Mouse (Mus musculus) lung, postnatal 10 days (tissue): Measurements from ENCODE around the gene Xylt2.
"Not testable (repeated sequence)": the region's sequence is repeated elsewhere in the genome, so short reads cannot be mapped to it uniquely, and the experiment has no call there.

Source experiments
- DNase-seq: peaks from one replicate; pipeline ENCODE4 v3.0.0; 2021

The Xylt2 gene

DNA sequence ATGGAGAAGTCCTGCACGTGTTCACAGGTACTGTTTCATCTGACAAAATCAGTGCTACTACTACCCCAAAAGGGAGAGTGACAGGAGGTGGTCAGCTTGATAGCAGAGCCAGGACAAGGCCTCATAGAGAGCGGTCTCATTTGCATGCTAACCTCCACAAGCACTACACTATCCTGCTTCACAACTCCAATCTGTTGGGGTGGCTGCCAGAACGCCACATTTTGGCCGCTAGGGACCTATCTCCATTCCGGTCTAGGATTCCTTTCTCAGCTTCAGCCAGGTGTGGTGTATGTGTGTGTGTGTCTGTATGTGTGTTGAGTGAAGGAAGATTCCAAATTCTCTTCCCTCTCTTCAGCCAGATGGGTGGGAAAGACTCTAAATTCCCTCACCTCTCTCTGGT is 1.9 kb downstream of the Xylt2 start:
- DNase-seq: no peak

DNA sequence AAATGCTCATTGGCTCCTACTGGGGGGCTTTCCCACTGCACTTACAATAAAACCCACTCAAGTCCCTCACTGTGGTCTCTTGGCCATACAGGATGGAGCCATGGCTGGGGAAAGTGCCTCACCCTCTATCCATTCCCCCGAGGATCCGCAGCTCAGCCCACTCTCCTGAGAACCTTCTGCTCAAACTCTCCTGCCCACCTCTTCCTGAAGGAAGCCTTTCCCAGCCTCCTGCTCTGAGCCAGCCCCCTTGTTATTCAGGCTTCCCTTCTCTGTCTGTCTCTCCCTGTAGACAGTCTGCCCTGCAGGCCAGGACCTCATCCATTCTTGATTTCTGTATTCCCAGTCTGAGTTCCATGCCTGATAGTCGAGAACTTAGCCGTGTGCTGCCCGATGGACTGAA is 2.3 kb downstream of the Xylt2 start:
- DNase-seq: no peak

DNA sequence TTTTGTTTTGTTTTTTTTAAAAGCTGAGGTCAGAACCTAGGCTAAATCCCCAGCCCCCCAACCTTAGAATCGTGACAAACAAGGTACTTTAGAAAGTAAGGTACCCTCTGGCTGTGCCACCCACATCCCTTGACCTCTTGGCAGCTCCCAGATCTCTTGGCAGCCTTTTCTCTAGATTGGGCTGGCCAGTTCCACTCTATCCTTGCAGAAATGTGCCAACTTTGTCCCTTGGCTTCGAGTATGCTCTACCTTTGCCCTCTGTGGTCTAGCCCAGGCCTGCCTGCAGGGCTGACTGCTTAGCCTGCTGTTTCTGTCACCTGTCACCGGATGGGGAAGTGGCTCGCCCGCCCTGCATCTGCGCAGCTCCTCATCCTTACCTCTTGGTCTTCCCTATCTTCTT is 12.0 kb downstream of the Xylt2 start:
- DNase-seq: no peak

DNA sequence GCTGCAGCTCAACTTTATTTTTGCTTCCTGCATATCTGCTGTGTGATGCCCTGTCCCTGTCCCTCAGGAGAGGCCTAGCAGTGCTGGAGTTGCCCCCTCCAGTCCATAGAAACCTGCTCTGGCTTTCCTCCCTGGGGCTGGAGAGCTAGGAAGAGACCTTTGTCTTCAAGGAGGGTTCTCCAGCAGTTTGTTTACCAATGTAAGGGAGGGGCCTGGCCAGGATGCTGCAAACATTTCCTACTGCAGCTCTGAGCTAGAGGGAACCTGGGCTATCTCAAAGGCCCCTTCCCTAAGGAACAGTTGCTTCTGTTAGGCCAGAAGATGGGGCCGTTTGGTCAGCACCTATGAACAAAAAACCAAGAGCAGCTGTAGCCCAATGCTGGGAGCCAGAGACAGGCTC is 16.0 kb downstream of the Xylt2 start:
- DNase-seq: peak; percentile 51

DNA sequence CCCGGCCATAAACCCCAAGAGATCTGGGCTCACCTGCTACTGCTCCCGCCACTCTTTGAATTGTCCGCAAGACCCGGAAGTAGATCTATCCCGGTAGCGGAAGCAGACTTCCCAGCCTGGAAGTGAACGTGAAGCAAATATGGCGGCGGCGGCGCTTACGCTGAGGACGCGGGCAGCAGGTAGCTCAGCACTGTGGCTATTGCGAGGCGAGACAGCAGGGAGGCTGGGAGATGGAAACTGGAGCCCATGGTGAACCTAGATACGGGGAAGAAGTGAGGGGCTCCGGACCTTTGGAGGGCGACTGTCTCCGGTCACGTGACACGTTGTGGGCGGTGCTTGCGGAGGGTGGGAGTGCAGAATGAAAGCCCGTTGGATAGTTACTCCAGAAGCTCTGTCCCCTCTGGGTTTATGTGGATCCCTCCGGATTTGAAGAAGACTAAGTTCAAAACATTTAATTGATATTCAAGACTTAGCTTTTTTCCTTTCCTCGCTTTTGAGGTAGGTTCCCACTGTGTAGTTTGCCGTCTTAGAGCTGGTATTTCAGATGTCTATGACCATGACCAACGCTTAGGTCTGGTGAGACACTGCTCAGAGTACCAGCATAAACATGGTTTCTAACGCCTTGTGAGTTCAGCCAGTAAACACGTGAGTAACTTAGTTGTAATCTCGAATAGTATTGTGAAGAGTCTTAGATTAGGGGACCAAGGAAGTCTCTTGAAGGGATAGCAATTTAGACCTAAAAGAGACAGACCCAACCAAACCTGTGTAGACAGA is 23.5 kb downstream of the Xylt2 start, which contains the start of the genes Mrpl27 and Eme1:
Gene Mrpl27, plus strand, starts transcription at position 105 of the 774 bp plus-strand sequence.
Gene Eme1, minus strand, starts transcription at position 302 of the 774 bp plus-strand sequence.
- peak; percentile 90 for DNase-seq

DNA sequence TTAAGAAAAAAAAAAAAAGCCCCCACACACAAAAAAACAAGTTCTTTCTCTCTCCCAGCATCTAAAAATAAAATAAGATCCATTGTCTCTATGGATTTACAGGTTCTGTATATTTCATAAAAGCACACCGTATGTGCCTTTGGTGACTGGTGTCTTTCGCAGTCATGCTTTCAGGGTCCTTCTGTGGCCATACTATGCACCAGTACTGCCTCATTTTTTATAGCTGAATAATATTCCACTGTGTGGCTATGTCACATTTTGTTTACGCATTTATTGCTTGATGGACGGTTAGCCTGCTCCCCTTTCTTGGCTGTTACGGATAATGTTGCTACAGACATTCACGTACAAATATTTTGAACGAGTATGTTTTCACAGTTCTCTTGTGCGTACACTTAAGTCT is 24.3 kb downstream of the Xylt2 start:
- DNase-seq: no peak

DNA sequence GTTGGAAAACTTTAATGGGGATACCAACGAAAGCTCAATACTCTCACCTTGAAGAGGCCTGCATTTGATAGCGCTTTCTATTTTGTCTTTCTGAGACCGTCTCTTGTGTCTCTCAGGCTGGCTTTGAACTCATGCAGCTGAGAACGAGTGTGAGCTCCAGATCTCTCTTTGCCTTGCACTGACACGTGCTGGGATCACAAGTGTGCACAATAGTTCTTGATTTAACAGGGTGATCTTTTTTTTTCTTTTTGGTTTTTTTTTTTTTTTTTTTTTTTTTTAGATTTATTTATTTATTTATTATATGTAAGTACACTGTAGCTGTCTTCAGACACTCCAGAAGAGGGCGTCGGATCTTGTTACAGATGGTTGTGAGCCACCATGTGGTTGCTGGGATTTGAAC is 26.1 kb downstream of the Xylt2 start:
- not testable (repeated sequence) for DNase-seq

DNA sequence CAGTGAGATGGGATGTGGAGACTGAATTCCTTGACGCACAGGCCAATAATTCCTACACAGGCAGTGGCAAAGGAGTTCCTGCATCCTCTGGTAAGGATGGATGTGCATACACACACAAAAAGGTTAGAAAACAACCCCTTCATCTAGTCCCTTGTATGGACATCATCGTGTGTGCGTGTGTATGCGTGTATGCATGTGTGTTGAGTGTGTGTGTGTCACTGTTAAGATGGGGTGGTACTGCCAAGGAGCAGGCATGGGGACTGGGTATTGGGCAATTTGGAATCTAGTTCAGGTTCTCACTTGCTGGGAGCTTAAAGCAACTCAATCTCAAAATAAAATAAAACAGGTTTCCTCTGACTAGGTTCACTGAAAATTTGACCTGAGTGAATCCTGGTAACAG is 30.9 kb downstream of the Xylt2 start:
- no peak for DNase-seq

DNA sequence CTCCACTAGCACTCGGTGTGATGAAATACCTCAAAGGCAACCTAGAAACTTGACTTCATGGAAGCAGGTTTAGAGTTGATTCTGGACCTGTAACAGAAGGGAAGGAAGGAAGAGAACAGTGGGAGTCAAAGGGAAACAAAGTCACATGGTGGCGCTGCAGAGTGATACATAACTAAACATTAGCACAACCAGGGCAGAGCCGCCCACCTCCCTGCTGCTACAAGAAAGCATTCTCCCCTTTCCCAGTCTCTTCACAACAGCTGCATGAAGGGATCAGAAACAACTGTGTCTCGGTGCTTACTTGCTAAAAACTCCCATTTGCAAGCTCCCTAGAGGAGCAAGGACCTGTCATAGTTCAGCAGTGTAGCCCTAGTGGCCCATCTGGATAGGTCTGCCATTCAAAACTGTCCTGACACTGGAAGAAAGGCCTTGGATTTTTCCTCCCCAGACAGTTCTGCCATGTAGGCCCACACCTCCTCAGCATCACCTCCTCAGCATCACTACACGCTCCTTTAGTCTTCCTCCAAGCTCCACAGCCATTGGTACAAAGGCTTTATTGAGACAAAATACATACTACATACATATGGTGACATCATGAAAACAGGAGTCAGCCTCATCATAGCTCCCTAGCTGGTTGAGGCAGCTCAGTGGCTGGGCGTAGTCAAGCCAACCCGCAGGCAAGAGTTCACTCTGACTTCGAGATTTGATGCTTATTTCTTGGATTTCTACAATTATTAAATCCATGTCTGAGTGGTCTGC is 32.7 kb downstream of the Xylt2 start:
- no peak for DNase-seq

DNA sequence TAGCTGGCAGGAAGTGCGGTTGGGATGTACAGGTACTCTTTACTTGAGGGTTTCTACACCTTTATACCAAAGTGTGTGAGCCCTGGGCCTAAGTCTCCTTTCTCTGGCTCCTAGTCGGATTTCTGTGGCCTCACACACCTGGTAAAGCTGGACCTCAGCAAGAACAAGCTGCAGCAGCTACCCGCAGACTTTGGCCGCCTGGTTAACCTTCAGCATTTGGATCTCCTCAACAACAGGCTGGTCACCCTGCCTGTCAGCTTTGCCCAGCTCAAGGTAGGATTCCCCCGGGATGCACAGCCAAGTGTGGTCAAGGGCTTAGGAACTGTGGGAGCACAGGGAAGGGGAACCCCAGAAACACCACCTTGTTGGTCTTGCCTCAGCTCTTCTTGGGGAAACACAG is 42.9 kb downstream of the Xylt2 start:
- no peak for DNase-seq

DNA sequence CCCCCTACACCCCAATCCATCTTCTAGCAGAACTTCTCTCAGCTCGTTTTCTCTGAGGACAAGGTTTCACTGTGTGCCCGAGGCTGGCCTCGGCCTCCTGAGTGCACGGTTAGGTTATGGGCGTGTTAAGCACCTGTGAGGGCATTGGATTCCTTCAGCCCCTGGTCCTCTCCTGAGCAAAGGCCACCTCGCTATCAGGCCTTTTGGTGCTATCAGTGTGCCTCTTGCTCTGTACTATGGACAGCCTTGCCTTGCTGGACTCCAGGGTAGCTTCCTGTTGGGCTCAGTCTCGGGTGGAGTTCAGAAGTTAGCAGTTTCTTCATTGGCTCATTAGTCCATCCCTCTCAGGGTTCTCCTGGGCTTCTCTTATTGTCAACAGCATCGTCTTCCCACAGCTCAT is 44.3 kb downstream of the Xylt2 start:
- no peak for DNase-seq

DNA sequence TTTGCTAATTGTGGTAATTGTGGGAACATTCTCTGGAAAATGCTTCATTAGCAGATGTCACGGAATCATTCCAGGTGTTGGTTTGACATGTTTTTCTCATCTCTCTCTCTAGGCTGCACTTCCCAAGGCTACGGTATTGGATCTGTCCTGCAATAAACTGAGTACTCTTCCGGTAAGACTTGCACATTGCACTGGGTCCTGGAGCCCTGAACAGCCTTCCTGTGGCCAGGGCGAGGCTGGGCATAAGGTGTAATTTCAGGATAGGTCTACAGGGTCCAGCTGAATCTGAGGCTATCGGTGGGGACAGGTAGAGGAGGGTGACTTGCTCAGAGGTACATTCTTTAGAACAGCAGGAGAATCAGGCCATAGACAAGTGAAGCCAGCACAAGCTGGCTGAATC is 45.3 kb downstream of the Xylt2 start:
- DNase-seq: no peak

DNA sequence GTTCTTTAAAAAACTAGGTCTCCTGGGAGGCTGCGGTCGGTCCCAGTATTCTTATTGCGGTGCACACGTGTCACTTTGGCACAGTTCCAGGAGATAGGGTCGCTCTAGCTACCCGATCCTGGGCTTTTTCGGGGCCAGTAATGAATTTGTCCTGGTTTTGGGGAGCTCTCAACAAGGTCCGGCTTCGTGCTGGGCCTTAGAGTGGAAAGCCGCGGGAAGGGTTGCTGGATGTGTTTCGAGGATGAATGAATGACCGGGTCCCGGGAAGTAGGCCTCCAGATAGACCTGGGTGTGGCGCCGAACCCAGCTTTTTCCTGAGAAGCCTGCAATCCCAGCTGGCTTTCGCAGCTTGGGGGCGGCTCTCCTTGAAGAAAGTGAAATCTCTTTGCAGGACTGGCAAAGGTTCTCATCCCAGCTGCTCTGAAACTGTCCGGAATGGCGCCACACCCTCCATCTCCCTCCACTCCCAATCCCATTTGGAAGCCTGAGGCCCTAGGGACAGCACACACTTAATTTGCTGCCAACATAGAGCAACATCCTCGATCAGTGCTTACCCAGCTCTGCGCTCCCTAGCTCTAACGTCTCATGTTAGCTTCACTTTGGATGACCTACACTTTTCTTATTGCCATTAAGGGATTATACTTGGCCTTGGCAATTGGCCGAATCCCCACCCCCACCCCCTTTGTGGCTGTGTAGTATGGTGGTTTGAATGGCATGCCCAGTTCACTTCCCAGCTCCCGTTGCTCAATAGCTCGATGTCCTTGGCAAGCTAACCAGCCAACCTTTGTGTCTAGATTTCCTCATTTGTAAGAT is 46.9 kb downstream of the Xylt2 start:
- peak; percentile 51 for DNase-seq

DNA sequence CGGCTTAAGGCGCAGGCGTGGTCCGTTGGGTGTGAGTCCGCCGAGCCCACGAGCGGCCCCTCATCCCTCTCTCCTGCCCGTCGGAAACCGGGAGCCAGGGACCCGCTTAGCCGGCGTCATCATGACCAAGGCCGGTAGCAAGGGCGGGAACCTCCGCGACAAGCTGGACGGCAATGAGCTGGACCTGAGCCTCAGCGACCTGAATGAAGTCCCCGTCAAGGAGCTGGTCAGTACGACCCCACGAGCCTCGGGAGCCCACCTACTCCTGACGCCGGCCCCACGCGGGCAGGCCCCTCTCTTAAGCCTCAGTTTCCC is 47.5 kb downstream of the Xylt2 start:
- DNase-seq: no peak

DNA sequence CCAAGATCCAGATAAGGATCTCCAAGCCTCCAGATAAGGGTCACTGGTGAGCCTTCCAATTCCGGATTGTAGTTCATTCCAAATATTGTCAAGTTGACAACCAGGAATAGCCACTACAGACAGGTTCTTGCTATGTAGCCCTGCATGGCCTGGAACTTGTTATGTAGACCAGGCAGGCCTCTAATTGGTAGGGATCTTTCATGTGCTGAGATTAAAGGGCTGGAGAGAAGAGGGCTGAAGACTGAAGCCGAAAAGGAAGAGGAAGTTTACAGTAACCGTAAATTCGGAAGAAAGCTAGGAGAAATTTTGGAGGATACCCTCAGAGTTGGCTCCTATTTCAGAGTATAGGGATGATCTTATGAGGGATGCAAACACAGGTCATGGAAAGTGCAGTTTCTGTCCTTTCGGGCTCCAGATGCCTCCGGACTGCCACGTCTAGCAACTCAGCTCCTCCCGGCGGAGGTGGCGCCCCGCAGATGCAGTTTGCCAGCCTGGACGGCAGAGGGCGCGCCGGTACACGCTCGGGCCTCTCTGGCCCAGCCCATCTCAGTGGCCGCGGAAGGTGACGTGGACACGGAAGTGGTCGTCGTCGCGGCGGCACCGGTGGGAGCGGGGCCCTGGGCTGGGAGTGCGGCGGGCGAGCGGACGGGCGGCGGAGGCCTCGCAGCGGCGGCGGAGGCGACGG is 48.0 kb downstream of the Xylt2 start, which contains the start of gene Lrrc59:
Gene Lrrc59, plus strand, starts transcription at position 569 of the 685 bp plus-strand sequence.
- peak; percentile 97 for DNase-seq

DNA sequence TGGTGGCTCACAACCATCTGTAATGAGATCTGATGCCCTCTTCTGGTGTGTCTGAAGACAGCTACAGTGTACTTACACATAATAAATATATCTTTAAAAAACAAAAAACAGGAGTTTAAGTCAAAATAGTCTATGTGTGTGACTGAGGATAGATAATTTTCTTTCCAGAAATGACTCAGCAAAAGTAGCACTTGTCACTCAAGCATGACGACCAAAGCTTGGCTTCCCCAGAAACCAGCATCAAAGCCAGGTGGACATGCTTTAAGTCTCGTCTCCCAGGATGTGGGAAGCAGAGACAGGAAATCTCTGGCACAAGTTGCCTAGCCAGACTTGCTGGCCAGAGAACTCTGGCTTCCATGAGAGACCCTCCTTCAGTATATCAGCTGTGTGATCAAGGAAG is 55.2 kb downstream of the Xylt2 start:
- no peak for DNase-seq

DNA sequence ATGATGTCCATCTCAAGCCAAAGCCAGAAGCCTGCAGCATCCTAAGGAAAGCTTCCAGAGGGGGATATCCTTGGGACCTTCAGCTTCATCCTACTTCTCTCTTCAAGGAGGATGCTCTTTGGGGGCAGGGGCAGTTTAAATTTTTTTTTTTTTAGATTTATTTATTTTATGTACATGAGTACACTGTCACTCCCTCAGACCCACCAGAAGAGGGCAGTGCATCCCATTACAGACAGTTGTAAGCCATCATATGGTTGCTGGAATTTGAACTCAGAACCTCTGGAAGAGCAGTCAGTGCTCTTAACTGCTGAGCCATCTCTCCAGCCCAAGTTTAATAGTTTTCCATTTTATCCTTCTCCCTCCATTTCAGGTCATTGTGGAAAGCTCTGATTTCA is 55.9 kb downstream of the Xylt2 start:
- DNase-seq: no peak

DNA sequence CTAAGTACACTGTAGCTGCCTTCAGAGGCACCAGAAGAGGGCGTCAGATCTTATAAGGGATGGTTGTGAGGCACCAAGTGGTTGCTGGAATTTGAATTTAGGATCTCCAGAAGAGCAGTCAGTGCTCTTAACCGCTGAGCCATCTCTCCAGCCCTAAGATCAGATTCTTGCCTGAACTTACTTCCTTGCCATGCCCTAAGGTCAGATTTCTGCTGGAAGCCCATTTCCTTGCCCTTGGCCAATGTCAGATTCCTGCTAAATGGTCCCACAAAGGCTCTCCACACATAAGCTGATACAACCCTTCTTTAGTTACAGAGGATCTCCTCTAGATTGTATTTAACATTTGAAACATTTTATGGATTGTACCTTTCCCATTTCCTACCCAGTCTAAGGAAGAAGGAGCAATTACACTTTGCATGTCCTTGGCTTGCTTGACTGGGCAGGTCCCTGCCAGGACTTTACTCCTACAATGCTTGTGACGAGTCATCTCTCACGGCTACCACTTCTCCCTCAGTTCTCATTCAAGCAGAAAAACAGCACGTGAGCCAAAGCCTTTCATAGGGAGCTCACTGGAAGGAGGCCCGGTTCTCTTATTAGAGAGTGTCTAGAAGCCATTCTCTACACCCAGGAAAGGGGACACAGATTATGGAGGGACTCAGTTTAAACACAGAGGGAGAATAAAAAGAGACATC is 56.4 kb downstream of the Xylt2 start:
- DNase-seq: no peak

DNA sequence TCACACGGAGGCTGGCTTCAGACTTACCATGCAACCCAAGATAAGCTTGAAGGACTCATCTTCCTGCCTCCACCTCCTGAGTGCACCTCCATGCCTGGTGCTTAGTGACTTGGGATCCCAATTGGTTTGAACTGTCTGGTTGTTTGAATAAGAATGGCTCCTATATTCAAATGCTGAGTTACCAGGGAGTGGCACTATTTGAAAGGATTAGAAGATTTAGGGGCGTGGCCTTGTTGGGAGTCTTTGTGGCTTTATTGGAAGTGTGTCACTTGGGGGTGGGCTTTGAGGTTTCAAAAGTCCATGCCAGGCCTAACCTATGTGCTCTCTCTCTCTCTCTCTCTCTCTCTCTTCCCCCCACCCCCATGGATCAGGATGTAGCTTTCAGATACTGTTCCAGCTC is 59.7 kb downstream of the Xylt2 start:
- DNase-seq: no peak

DNA sequence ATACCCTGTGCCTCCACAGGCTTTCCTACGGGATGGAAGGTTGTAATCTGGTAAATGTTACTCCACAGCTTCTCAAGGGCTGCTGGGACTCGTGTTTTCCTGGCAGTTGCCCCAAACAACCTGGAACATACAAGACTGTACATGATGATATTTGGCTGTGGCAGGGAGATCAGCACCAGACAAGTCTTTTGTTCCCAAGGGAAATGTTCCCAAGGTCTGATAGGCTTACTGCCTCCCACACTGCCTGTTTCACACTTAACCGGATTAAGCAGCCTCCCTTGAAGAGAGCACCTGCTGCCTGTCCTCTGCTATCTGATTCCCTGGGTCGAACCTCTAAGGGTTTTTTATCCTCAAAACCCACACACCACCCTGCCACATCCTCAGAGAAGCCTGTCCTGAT is 61.8 kb downstream of the Xylt2 start:
- no peak for DNase-seq

DNA sequence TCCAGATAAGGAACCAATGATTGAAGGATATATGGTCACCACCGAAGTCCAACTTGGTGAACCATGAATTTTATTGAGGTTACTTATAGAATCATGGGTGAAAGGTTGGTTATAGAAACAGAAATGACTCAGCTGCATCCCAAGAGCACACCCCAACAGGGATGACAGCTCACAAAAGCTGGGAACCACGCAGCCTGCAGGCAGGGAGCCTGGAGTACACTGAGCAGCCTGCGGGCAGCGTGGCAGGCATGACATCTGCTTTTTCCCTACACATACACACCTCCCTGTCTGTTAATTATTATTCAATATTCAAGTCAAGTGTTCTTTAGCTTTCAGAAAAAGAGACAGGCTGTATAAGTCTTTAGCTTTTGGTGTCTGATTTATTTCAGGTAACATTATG is 62.7 kb downstream of the Xylt2 start:
- DNase-seq: no peak
